Mouse (Mus musculus) stomach, embryonic 15.5 days (tissue): Measurements from ENCODE around the gene Pip5kl1. TPM values are rescaled to one million over a fixed set of nuclear protein-coding genes. Genes with fewer than 3 reads are reported as not detected.

Experiments
- ATAC-seq: fragments of 200-750 bp; cut with Nextera tagmentation; 2 replicates; pipeline ENCODE4 v1.8.0; 2017; ENCODE audit warnings: low read depth, moderate number of reproducible peaks, moderate TSS enrichment; ENCODE audit not compliant: insufficient read depth, low FRiP score
- H3K27ac ChIP-seq: fragments of 300-500 bp; sonication (generic); 2 replicates; pipeline ENCODE4 v1.5.1; 2015; ENCODE audit warnings: mild to moderate bottlenecking, inconsistent platforms
- H3K27me3 ChIP-seq: fragments of 300-500 bp; sonication (generic); replicated peaks from 2 replicates; pipeline ENCODE4 v1.6.1; 2015; ENCODE audit warnings: inconsistent platforms
- H3K36me3 ChIP-seq: fragments of 300-500 bp; sonication (generic); 2 replicates; pipeline ENCODE4 v1.6.1; 2015; ENCODE audit warnings: inconsistent platforms
- H3K4me1 ChIP-seq: fragments of 300-500 bp; sonication (generic); 2 replicates; pipeline ENCODE4 v1.6.1; 2015; ENCODE audit warnings: inconsistent platforms
- H3K4me2 ChIP-seq: fragments of 300-500 bp; sonication (generic); 2 replicates; pipeline ENCODE4 v1.6.1; 2015; ENCODE audit warnings: mild to moderate bottlenecking, inconsistent platforms
- H3K4me3 ChIP-seq: fragments of 300-500 bp; sonication (generic); replicated peaks from 2 replicates; pipeline ENCODE4 v1.5.1; 2015; ENCODE audit warnings: inconsistent platforms
- H3K9ac ChIP-seq: fragments of 300-500 bp; sonication (generic); 2 replicates; pipeline ENCODE4 v1.6.1; 2015; ENCODE audit warnings: inconsistent platforms
- H3K9me3 ChIP-seq: fragments of 300-500 bp; sonication (generic); 2 replicates; pipeline ENCODE4 v1.6.1; 2016; ENCODE audit warnings: inconsistent platforms
- WGBS: fragments of 180-500 bp; shearing (Covaris S2); methylation state at CpG from one replicate; pipeline ENCODE4 v1.1.7; 2015; 5-methylcytosine and 5-hydroxymethylcytosine counted together
- polyA plus RNA-seq: library from polyadenylated mRNA; unstranded; fragments of >200 nt; fragmentation: Nextera tagmentation; extraction: Ambion mirVana; gene quantifications from 2 replicates; pipeline ENCODE4 v1.2.1, GENCODE M21; 2015

The Pip5kl1 gene
- polyA plus RNA-seq, 1 experiment from 2014 or later: 0.36 TPM

- Histone ChIP-seq H3K36me3 (peaks cover 6% of the 10 kb centered on the region; the same call in 1 of the 2 replicates), H3K27me3 (peaks cover 10% of the 10 kb centered on the region), H3K9ac (peak within 1 kb of the TSS; percentile 16; the same call in 1 of the 2 replicates), H3K4me3 (peak within 1 kb of the TSS; percentile 33), H3K27ac (no peak within 1 kb of the TSS), H3K4me2 (peak within 1 kb of the TSS; percentile 81), H3K9me3 (no peaks in the 10 kb centered on the region), H3K4me1 (peaks cover 24% of the 10 kb centered on the region)
- no peak for ATAC-seq
- 7% methylated on average over 28 of the region's 28 CpGs for WGBS
Observed at GRCm38 (mm10) chr2:32575586-32576160, 1.1 kb downstream of the Pip5kl1 start, which contains the start of gene 9430097D07Rik. Gene 9430097D07Rik, minus strand, starts transcription at chr2:32575684.

DNA sequence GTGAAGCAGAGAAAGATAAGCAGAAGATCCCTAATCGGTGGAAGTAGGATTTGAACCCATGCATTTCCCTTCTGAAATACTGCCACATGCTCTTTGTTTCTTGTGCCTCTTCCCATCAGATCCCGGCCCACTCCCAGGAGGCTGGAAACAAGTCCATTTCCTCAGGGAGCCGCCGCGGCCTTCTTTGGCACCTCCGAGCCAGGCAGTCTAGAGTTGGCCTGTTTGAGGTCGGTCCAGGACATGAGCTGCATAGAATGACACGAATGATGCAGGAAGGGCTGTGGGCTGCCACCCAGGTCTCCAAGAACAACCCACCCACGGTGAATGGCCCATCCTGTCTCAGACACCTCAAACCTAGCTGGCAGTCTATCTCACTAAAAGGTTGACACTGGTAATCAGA, 1.9 kb downstream of the Pip5kl1 start:
- Histone ChIP-seq H3K9me3 (no peaks in the 10 kb centered on the region), H3K4me2 (no peak overlapping the region), H3K36me3 (peaks cover 6% of the 10 kb centered on the region; the same call in 1 of the 2 replicates), H3K4me3 (no peak overlapping the region), H3K4me1 (peaks cover 22% of the 10 kb centered on the region), H3K27ac (no peak overlapping the region), H3K27me3 (peaks cover 10% of the 10 kb centered on the region), H3K9ac (no peak overlapping the region)
- 86% methylated on average over 9 of the region's 9 CpGs for whole genome bisulfite sequencing
- no peak for ATAC-seq

DNA sequence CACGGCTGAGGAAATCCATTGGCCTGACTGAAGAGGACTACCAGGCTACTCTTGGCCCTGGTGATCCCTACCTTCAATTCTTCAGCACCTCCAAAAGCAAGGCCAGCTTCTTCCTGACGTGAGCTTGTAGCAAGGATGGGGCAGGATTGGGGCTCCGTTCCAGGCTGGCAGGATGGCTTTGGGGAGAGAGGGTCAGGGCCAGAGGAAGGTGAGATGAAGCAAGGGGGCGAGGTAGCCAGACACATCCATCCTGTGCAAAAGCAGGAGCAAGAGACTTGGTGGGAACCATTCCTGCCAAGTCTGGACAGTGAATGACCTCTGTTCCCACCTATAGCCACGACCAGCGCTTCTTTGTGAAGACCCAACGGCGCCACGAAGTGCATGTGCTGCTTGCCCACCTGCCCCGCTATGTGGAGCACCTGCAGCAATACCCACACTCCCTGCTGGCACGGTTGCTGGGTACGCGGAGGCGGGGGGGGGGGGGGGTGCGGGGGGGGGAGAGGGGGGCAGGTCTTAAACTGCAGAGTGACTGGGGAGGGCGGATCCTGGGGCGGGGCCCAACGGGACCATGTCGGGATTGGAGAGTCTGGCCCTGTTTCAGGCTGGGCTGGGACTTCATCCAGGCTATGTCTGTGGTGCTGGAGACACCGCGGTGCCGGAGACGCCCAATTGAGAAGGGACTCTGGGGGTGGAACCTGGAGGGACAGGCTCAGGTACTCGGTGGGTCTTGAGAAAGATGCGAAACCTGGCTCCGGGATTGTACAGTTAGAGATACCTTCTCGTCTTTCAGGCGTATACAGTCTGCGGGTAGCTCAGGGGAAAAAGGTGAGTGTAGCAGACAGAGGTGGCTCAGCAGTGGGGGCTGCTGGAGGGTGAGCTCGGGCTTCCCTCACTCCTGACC, 3.8 kb downstream of the Pip5kl1 start:
- Histone ChIP-seq H3K4me2 (no peak overlapping the region), H3K27ac (no peak overlapping the region), H3K9ac (no peak overlapping the region), H3K36me3 (no peaks in the 10 kb centered on the region), H3K4me3 (no peak overlapping the region), H3K4me1 (peaks cover 17% of the 10 kb centered on the region), H3K9me3 (no peaks in the 10 kb centered on the region), H3K27me3 (peaks cover 10% of the 10 kb centered on the region)
- 36% methylated on average over 25 of the region's 30 CpGs for WGBS
- no peak for ATAC-seq

DNA sequence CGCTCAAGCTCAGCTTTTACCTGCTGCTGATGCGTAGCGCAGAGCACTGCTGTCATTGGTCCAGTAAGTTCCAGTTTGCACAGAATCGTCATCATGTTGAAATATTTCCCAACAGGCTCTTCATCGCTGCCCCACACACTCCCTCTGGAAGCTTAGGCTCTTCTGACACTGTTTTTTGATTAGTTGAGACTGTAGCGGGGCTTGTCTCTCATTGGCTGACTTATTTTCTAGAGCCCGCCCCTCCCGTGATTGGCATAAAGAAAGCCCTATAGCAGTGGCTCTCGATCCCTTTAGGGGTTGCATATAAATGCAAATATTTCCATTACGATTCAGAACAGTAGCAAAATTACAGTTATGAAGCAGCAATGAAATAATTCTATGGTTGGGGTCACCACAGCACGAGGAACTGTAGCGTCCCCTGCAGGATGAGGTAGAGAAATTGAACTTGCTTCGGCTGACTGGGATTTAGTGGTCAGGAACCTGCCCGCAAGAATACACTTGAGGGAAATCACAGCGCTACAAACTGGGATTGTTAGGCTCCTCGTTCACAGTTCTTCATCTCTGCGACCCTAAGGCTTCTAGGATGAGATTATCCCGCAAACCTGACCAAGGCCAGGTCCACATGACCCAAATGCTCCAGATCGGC, 7.0 kb downstream of the Pip5kl1 start:
- no peak overlapping the region for H3K27ac ChIP-seq
- no peak overlapping the region for H3K9ac ChIP-seq
- peak overlapping the region; percentile 29; the same call in 1 of the 2 replicates for H3K4me2 ChIP-seq
- WGBS: 43% methylated on average over 19 of the region's 19 CpGs
- H3K9me3 ChIP-seq: no peaks in the 10 kb centered on the region
- H3K36me3 ChIP-seq: no peaks in the 10 kb centered on the region
- no peak for ATAC-seq
- H3K4me1 ChIP-seq: 0 out of 2 replicates have a peak, but pooled peaks cover 11% of the 10 kb centered on the region
- peak overlapping the region; percentile 9 for H3K4me3 ChIP-seq
- peaks cover 6% of the 10 kb centered on the region for H3K27me3 ChIP-seq

GRCm38 (mm10) chr2:32582830-32583799, 8.5 kb downstream of the Pip5kl1 start:
- Histone ChIP-seq H3K27ac (no peak overlapping the region), H3K36me3 (no peaks in the 10 kb centered on the region), H3K9me3 (no peaks in the 10 kb centered on the region), H3K4me3 (peak overlapping the region; percentile 26; the same call in 1 of the 2 replicates), H3K27me3 (peaks cover 3% of the 10 kb centered on the region), H3K4me1 (peaks cover 24% of the 10 kb centered on the region; the same call in 1 of the 2 replicates), H3K4me2 (peak overlapping the region; percentile 61), H3K9ac (no peak overlapping the region)
- 10% methylated on average over 37 of the region's 37 CpGs for WGBS
- ATAC-seq: peak; percentile 70

- no peak overlapping the region for H3K4me2 ChIP-seq
- WGBS: 86% methylated on average over 7 of the region's 7 CpGs
- ATAC-seq: no peak
- no peaks in the 10 kb centered on the region for H3K36me3 ChIP-seq
- no peaks in the 10 kb centered on the region for H3K9me3 ChIP-seq
- H3K4me1 ChIP-seq: peaks cover 27% of the 10 kb centered on the region; the same call in 1 of the 2 replicates
- H3K9ac ChIP-seq: no peak overlapping the region
- no peak overlapping the region for H3K4me3 ChIP-seq
- no peak overlapping the region for H3K27ac ChIP-seq
- no peaks in the 10 kb centered on the region; the same call in 1 of the 2 replicates for H3K27me3 ChIP-seq
Observed at GRCm38 (mm10) chr2:32585149-32585714, 10.6 kb downstream of the Pip5kl1 start.

DNA sequence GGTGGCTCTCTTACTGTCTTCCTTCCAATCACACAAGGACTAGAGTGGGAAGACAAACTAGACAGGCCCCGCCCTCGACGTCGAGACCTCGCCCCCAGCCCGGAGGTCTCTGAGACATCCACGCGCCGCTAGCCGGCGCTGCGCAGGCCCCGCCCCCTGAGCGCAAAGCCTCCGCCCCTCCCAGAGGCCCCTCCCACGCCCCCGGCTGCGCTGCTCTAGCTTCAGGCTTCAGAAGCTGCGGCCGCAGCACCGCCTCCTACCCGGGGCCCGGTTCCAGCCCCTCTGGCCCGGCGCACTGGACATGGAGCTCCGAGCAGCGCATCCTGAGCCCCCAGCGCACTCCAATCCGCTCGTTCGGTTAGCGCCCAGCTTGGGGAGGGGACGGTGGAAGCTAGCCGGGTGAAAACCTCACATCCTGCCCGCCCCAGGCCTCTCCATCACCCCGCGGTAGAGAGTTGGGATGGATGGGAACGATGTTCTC, 12.3 kb downstream of the Pip5kl1 start, which contains the start of gene St6galnac4:
St6galnac4 (plus strand) TSS at position 225 of the 481 bp plus-strand sequence.
- H3K36me3 ChIP-seq: no peaks in the 10 kb centered on the region
- peak within 1 kb of the TSS; percentile 62 for H3K4me3 ChIP-seq
- H3K27me3 ChIP-seq: no peaks in the 10 kb centered on the region
- H3K9me3 ChIP-seq: no peaks in the 10 kb centered on the region
- peak; percentile 83 for ATAC-seq
- peaks cover 27% of the 10 kb centered on the region; the same call in 1 of the 2 replicates for H3K4me1 ChIP-seq
- H3K4me2 ChIP-seq: peak within 1 kb of the TSS; percentile 82
- WGBS: under 1% methylated on average over 37 of the region's 38 CpGs
- H3K27ac ChIP-seq: peak within 1 kb of the TSS; percentile 44
- H3K9ac ChIP-seq: peak within 1 kb of the TSS; percentile 35; the same call in 1 of the 2 replicates

GRCm38 (mm10) chr2:32587731-32588321, 13.2 kb downstream of the Pip5kl1 start:
- peak overlapping the region; percentile 35; the same call in 1 of the 2 replicates for H3K9ac ChIP-seq

GRCm38 (mm10) chr2:32589213-32589795, 14.7 kb downstream of the Pip5kl1 start:
- Histone ChIP-seq H3K4me1 (peaks cover 22% of the 10 kb centered on the region; the same call in 1 of the 2 replicates), H3K9ac (no peak overlapping the region), H3K4me2 (peak overlapping the region; percentile 5; the same call in 1 of the 2 replicates), H3K27me3 (no peaks in the 10 kb centered on the region), H3K36me3 (0 out of 2 replicates have a peak, but pooled peaks cover 3% of the 10 kb centered on the region), H3K4me3 (no peak overlapping the region), H3K9me3 (no peaks in the 10 kb centered on the region), H3K27ac (no peak overlapping the region)
- WGBS: 75% methylated on average over 11 of the region's 11 CpGs
- no peak for ATAC-seq

More at GRCm38 (mm10) chr2:32587731-32588321, 13.2 kb downstream of the Pip5kl1 start:
- H3K36me3 ChIP-seq: no peaks in the 10 kb centered on the region
- no peak for ATAC-seq
- peaks cover 27% of the 10 kb centered on the region; the same call in 1 of the 2 replicates for H3K4me1 ChIP-seq
- no peaks in the 10 kb centered on the region for H3K27me3 ChIP-seq
- peak overlapping the region; percentile 62 for H3K4me3 ChIP-seq
- WGBS: 22% methylated on average over 9 of the region's 9 CpGs
- H3K9me3 ChIP-seq: no peaks in the 10 kb centered on the region
- H3K4me2 ChIP-seq: peak overlapping the region; percentile 82
- peak overlapping the region; percentile 44 for H3K27ac ChIP-seq

DNA sequence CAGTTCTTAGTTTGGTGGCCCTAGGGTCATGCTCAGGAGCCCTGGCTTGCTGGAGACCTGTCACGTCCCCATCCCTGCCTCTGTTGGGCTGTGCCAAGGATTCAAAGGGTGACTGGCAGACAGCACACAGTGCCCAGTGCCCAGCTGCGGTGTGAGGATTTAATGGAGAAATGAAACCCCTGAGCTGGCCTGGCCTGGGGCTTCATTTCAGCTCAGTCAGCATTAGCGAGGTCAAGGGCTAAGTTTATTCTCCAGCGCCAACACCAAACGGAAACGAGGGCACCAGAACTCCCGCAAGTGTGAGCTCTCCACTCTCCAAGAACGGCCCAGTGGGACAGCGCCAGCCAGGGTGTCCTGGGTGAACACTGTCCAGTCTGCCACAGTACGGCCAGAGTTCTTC, 15.6 kb downstream of the Pip5kl1 start:
- Histone ChIP-seq H3K27ac (no peak overlapping the region), H3K9ac (no peak overlapping the region), H3K4me3 (no peak overlapping the region), H3K36me3 (peaks cover 7% of the 10 kb centered on the region; the same call in 1 of the 2 replicates), H3K4me1 (peaks cover 22% of the 10 kb centered on the region; the same call in 1 of the 2 replicates), H3K4me2 (no peak overlapping the region), H3K9me3 (no peaks in the 10 kb centered on the region), H3K27me3 (no peaks in the 10 kb centered on the region)
- ATAC-seq: no peak
- 73% methylated on average over 10 of the region's 10 CpGs for WGBS
